Mouse (Mus musculus) myocyte (in vitro differentiated cells): ENCODE data around the gene Nt5c2.

ENCODE experiments used
- CEBPB ChIP-seq: IDR thresholded peaks from 2 replicates; pipeline ENCODE4 v1.6.1; 2011; ENCODE audit warnings: mild to moderate bottlenecking, moderate library complexity; ENCODE audit not compliant: poor library complexity, insufficient read depth, severe bottlenecking
- E2F4 ChIP-seq: IDR thresholded peaks from one replicate; pipeline ENCODE4 v1.6.1; 2011; ENCODE audit warnings: mild to moderate bottlenecking, control low read depth, moderate library complexity; ENCODE audit not compliant: insufficient read depth
- MAX ChIP-seq: IDR thresholded peaks from one replicate; pipeline ENCODE4 v1.6.1; 2011; ENCODE audit warnings: low read depth, mild to moderate bottlenecking, control low read depth
- MYOD1 ChIP-seq, 3 experiments: IDR thresholded peaks; one replicate each; pipeline ENCODE4 v1.6.1; 2011; ENCODE audit warnings: control low read depth in 2 of 3, low read depth in 2 of 3, mild to moderate bottlenecking in 2 of 3, moderate library complexity in 1 of 3; ENCODE audit not compliant: insufficient read length in 2 of 3, control insufficient read depth in 1 of 3
- MYOG ChIP-seq, 3 experiments: IDR thresholded peaks; one replicate each; pipeline ENCODE4 v1.6.1; 2011; ENCODE audit warnings: control low read depth in 2 of 3, low read depth in 2 of 3, mild to moderate bottlenecking in 2 of 3; ENCODE audit not compliant: insufficient read length in 2 of 3, control insufficient read depth in 1 of 3, insufficient read depth in 1 of 3
- POLR2A ChIP-seq: IDR thresholded peaks from one replicate; pipeline ENCODE4 v1.6.1; 2011; ENCODE audit warnings: low read depth, mild to moderate bottlenecking, control low read depth, moderate library complexity; ENCODE audit not compliant: insufficient read length
- POLR2AphosphoS2 ChIP-seq: IDR thresholded peaks from one replicate; pipeline ENCODE4 v1.6.1; 2011; ENCODE audit warnings: low read depth, control low read depth; ENCODE audit not compliant: insufficient read length
- TCF12 ChIP-seq: IDR thresholded peaks from one replicate; pipeline ENCODE4 v1.6.1; 2011; ENCODE audit warnings: mild to moderate bottlenecking, control low read depth; ENCODE audit not compliant: poor library complexity, insufficient read depth, severe bottlenecking
- USF1 ChIP-seq: IDR thresholded peaks from one replicate; pipeline ENCODE4 v1.6.1; 2011; ENCODE audit warnings: low read depth, mild to moderate bottlenecking, control low read depth, moderate library complexity

DNA sequence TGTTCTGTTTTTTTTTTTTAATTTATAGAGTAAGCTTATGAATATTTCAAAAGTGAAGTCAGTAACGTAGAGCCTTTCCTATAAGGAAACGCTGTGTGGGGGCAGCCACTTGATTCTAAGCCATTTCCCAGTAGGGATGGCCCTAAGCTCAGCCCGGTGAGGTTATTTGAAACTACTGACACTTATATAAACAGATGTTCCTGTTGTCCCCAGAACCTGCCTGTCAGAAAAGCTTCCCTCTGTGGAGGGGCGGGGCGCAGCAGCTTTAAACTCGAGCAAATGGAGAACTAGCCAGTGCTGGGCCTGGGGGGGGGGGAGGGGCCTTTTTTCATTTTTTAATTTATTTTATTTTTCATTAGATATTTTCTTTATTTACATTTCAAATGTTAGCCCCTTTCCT is 150.9 kb downstream of the Nt5c2 start:
- TF ChIP-seq POLR2A, result no peak
- TF ChIP-seq E2F4, result no peak
- no peak for TF ChIP-seq MYOD1 (IDR thresholded peaks at IDR 0.05; ENCODE audit: control insufficient read depth in 1 of 3, insufficient read length in 2 of 3, low read depth in 2 of 3)
- no peak for TF ChIP-seq POLR2AphosphoS2
- no peak for TF ChIP-seq MYOG (IDR thresholded peaks at IDR 0.05; ENCODE audit: control insufficient read depth in 1 of 3, insufficient read depth in 1 of 3, insufficient read length in 2 of 3, low read depth in 2 of 3)
- no peak for TF ChIP-seq TCF12
- TF ChIP-seq CEBPB, result no peak
- no peak for TF ChIP-seq MAX
- TF ChIP-seq USF1, result no peak
